Mouse (Mus musculus) adrenal gland, adult 18-20 months (tissue): ENCODE results near the gene Pitpnm3. TPM values are rescaled to one million over a fixed set of nuclear protein-coding genes. Genes with fewer than 3 reads are reported as not detected.

Experiments
- DNase-seq, 2 experiments: peaks; one replicate each; pipeline ENCODE4 v3.0.0; 2021 to 2022; ENCODE audit warnings: low spot score in 2 of 2
- total RNA-seq, 2 experiments: library from RNA; stranded (reverse); gene quantifications; 1 replicate in 1 of 2; 2 replicates in 1 of 2; pipeline ENCODE4 v1.2.3; 2021

Pitpnm3 gene
- total RNA-seq, 2 experiments from 2014 or later = 3.3 to 7.6 TPM

- no peak for DNase-seq
Observed at GRCm38 (mm10) chr11:72136231-72136982, 829 bp upstream of the Pitpnm3 start.

- no peak for DNase-seq
Observed at GRCm38 (mm10) chr11:72134536-72135382, 819 bp downstream of the Pitpnm3 start.

- no peak for DNase-seq
Observed at GRCm38 (mm10) chr11:72133075-72133474, 2.5 kb downstream of the Pitpnm3 start.

- peak; percentile 44 to 65 for DNase-seq
Observed at GRCm38 (mm10) chr11:72132266-72132665, 3.3 kb downstream of the Pitpnm3 start.

- no peak for DNase-seq
Observed at GRCm38 (mm10) chr11:72131697-72132096, 3.9 kb downstream of the Pitpnm3 start.

GRCm38 (mm10) chr11:72130905-72131304, 4.7 kb downstream of the Pitpnm3 start:
- DNase-seq = no peak

GRCm38 (mm10) chr11:72130472-72130871, 5.1 kb downstream of the Pitpnm3 start:
- DNase-seq = no peak

GRCm38 (mm10) chr11:72130021-72130420, 5.6 kb downstream of the Pitpnm3 start:
- DNase-seq = no peak

- DNase-seq = no peak
Observed at GRCm38 (mm10) chr11:72129032-72129894, 6.3 kb downstream of the Pitpnm3 start.

GRCm38 (mm10) chr11:72127450-72128189, 8.0 kb downstream of the Pitpnm3 start:
- no peak for DNase-seq

GRCm38 (mm10) chr11:72125781-72126180, 9.8 kb downstream of the Pitpnm3 start:
- no peak for DNase-seq

- no peak for DNase-seq
Observed at GRCm38 (mm10) chr11:72123531-72123930, 12.0 kb downstream of the Pitpnm3 start.

- no peak for DNase-seq
Observed at GRCm38 (mm10) chr11:72120354-72120753, 15.2 kb downstream of the Pitpnm3 start.

- DNase-seq = no peak
Observed at GRCm38 (mm10) chr11:72118630-72119029, 16.9 kb downstream of the Pitpnm3 start.

GRCm38 (mm10) chr11:72113296-72113695, 22.3 kb downstream of the Pitpnm3 start:
- no peak for DNase-seq

GRCm38 (mm10) chr11:72110726-72111125, 24.9 kb downstream of the Pitpnm3 start:
- DNase-seq = no peak

- no peak for DNase-seq
Observed at GRCm38 (mm10) chr11:72104223-72104622, 31.4 kb downstream of the Pitpnm3 start.

GRCm38 (mm10) chr11:72103530-72103929, 32.0 kb downstream of the Pitpnm3 start:
- DNase-seq = no peak

GRCm38 (mm10) chr11:72100996-72101395, 34.6 kb downstream of the Pitpnm3 start:
- DNase-seq = no peak

- no peak for DNase-seq
Observed at GRCm38 (mm10) chr11:72099181-72099580, 36.4 kb downstream of the Pitpnm3 start.

- DNase-seq = no peak
Observed at GRCm38 (mm10) chr11:72098027-72098426, 37.6 kb downstream of the Pitpnm3 start.
